Mouse (Mus musculus) ES-E14 (cell line): ENCODE measurements at regions not wholly inside any gene's neighbourhood (a gene's known extent, or its start where the extent isn't known, plus 50 kb on each side); places are given as distances from the start of the nearest gene placed in this dataset.

Experiments used
- DNase-seq: peaks from one replicate; pipeline ENCODE4 v3.0.0-alpha.2; 2013; ENCODE audit warnings: low read depth, low spot score
- H3K27ac ChIP-seq: 2 replicates; pipeline ENCODE4 v1.5.1; 2012; ENCODE audit warnings: low read depth, mild to moderate bottlenecking, low read length, moderate library complexity, mixed read lengths; ENCODE audit not compliant: poor library complexity, insufficient read depth, severe bottlenecking
- H3K36me3 ChIP-seq: 2 replicates; pipeline ENCODE4 v1.6.1; 2012; ENCODE audit warnings: mild to moderate bottlenecking, low read length, moderate library complexity, mixed read lengths; ENCODE audit not compliant: control insufficient read depth, poor library complexity, insufficient read depth, severe bottlenecking
- H3K4me1 ChIP-seq, 2 experiments: fragments of 150-350 bp in 1 of 2; sonication (generic) in 1 of 2; 2 replicates each; pipeline ENCODE4 v1.6.1; 2012; ENCODE audit warnings: low read length in 2 of 2, mild to moderate bottlenecking in 1 of 2, mixed read lengths in 1 of 2; ENCODE audit not compliant: control insufficient read depth in 2 of 2, insufficient read depth in 2 of 2, poor library complexity in 1 of 2
- H3K4me3 ChIP-seq, 2 experiments: fragments of 150-350 bp in 1 of 2; sonication (generic) in 1 of 2; 2 replicates each; pipeline ENCODE4 v1.5.1; 2012; ENCODE audit warnings: low read length in 2 of 2, low read depth in 1 of 2, mild to moderate bottlenecking in 1 of 2, mixed read lengths in 1 of 2; ENCODE audit not compliant: insufficient read depth in 1 of 2, poor library complexity in 1 of 2, severe bottlenecking in 1 of 2
- H3K9ac ChIP-seq: 2 replicates; pipeline ENCODE4 v1.6.1; 2012; ENCODE audit warnings: low read depth, mild to moderate bottlenecking, low read length, mixed read lengths; ENCODE audit not compliant: poor library complexity, insufficient read depth, severe bottlenecking
- H3K9me3 ChIP-seq: fragments of 150-350 bp; sonication (generic); 2 replicates; pipeline ENCODE4 v1.6.1; 2012; ENCODE audit warnings: low read depth, mild to moderate bottlenecking, low read length; ENCODE audit not compliant: control insufficient read depth, insufficient read depth
- CHD2 ChIP-seq: IDR thresholded peaks from 2 replicates; pipeline ENCODE4 v1.6.1; 2014; ENCODE audit warnings: mild to moderate bottlenecking, low read depth, low read length, inconsistent platforms
- HCFC1 ChIP-seq: IDR thresholded peaks from 2 replicates; pipeline ENCODE4 v1.6.1; 2012; ENCODE audit warnings: low read length, inconsistent platforms, borderline replicate concordance; ENCODE audit not compliant: insufficient read depth
- MAFK ChIP-seq: IDR thresholded peaks from 2 replicates; pipeline ENCODE4 v1.6.1; 2014; ENCODE audit warnings: mild to moderate bottlenecking, low read depth, low read length, inconsistent platforms; ENCODE audit not compliant: insufficient read depth
- ZC3H11A ChIP-seq: IDR thresholded peaks from 2 replicates; pipeline ENCODE4 v1.6.1; 2012; ENCODE audit warnings: low read depth, mild to moderate bottlenecking, inconsistent platforms, low read length, borderline replicate concordance
- ZNF384 ChIP-seq: IDR thresholded peaks from 2 replicates; pipeline ENCODE4 v1.6.1; 2012; ENCODE audit warnings: low read depth, low read length, inconsistent platforms
- in situ Hi-C, 2 experiments: fragments of 600-800 bp; cut with MboI; formaldehyde crosslinking; loops; one replicate each; pipeline ENCODE4 v1.15.1; 2025; ENCODE audit warnings: low sequenced_read_pairs in 2 of 2, inconsistent platforms in 1 of 2; ENCODE audit not compliant: unreplicated experiment in 2 of 2

DNA sequence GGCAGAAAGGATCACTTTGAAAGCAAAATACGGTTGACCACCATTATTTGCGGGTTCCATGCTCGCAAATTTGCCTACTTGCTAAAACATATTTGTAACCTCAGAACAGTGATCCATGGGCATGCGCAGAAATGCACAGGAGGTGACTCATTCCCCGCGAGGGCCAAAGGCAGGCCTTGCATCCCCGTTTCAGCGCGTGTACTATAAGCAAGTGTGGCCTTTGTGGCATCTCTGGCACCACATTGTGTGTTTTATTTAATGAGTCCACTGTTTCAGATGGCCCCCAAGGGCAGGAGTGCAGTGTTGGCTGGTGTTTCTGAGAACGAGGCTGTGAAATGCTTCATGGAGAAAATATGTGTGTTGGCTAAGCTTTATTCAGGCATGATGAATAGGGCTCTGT lies 205.3 kb upstream of the Mast4 start:
- no peak overlapping the region for H3K4me3 ChIP-seq
- no peak overlapping the region for H3K27ac ChIP-seq
- no peak overlapping the region for H3K9ac ChIP-seq
- no peak for DNase-seq
- H3K4me1 ChIP-seq, result no peaks in the 10 kb centered on the region
- in situ Hi-C loops, result no loop called here
- no peaks in the 10 kb centered on the region for H3K36me3 ChIP-seq
- no peak for TF ChIP-seq CHD2
- no peak for TF ChIP-seq ZNF384
- no peak for TF ChIP-seq MAFK
- TF ChIP-seq HCFC1, result no peak
- TF ChIP-seq ZC3H11A, result no peak
- no peaks in the 10 kb centered on the region for H3K9me3 ChIP-seq

DNA sequence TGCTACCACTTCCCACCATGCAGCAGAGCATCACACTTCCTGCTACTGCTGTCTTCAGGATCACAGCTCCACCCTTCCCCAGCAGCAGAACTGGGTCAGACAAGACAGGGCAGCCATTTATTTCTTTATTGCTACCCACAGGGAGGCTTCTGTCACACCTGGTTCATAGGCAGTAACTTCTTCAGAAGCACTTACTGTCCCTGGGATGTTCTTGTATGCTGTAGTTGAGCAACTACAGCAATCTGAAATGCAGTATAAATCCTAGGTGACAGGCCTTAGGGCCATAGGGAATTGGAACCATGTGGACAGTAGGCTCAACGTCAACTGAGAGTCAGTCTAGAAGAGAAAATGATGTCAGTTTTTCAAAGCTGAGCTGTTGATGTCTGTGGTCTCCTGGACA lies 179.5 kb upstream of the Mast4 start:
- no peak overlapping the region for H3K27ac ChIP-seq
- in situ Hi-C loops, result no loop called here
- H3K9me3 ChIP-seq, result no peaks in the 10 kb centered on the region
- H3K4me1 ChIP-seq, result no peaks in the 10 kb centered on the region
- DNase-seq, result no peak
- H3K9ac ChIP-seq, result no peak overlapping the region
- H3K36me3 ChIP-seq, result no peaks in the 10 kb centered on the region
- no peak overlapping the region for H3K4me3 ChIP-seq
- TF ChIP-seq HCFC1 (no peak), MAFK (no peak), ZC3H11A (no peak), ZNF384 (no peak)

DNA sequence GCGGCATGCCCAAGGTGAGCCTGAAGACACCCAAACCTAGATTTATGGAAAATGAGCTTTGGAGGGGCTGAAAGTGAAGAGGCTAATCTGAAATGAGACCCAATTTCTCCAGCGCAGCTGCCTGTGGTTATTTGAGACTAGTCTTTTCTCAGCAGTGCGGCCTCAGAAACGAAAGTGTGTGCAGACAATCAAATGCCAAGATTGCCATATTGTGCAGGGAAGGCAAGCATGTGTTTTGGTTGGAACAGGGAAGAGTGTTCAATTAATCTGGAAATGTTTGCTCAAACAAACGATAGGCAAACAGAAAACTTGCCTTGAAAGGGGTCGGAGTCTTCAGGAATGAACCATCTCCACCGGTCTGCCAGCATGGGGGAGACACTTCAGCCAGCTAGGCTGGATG lies 178.2 kb upstream of the Mast4 start:
- no peaks in the 10 kb centered on the region for H3K36me3 ChIP-seq
- no peak overlapping the region for H3K27ac ChIP-seq
- in situ Hi-C loops, result no loop called here
- H3K9me3 ChIP-seq, result no peaks in the 10 kb centered on the region
- H3K9ac ChIP-seq, result no peak overlapping the region
- no peak for DNase-seq
- no peaks in the 10 kb centered on the region for H3K4me1 ChIP-seq
- TF ChIP-seq MAFK, result no peak
- TF ChIP-seq HCFC1, result no peak
- no peak for TF ChIP-seq ZNF384
- TF ChIP-seq CHD2, result no peak
- no peak for TF ChIP-seq ZC3H11A
- H3K4me3 ChIP-seq, result no peak overlapping the region

DNA sequence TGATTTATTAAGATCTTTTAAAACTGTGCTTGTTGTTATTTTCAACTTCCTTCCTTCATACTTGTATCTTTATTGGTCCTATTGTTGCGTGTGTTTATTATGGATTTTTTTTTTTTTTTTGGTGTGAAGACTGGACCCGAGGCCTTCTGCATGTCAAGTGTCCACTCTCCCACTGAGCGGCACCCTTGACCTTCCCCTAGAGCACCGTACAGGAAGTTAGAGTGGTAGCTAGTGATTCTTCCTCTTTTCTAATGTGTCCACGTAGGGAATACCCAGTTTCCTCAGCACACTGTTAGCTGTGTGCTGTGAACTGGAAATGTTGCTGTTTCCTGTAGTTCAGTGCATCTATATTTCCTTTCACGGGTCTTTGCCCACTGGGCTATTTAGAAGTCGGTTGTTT lies 170.7 kb upstream of the Mast4 start:
- H3K9ac ChIP-seq, result no peak overlapping the region
- TF ChIP-seq ZC3H11A (no peak), CHD2 (no peak), MAFK (no peak), HCFC1 (no peak)
- H3K9me3 ChIP-seq, result no peaks in the 10 kb centered on the region
- H3K36me3 ChIP-seq, result no peaks in the 10 kb centered on the region
- no peak overlapping the region for H3K27ac ChIP-seq
- no peak overlapping the region for H3K4me3 ChIP-seq
- H3K4me1 ChIP-seq, result no peaks in the 10 kb centered on the region
- in situ Hi-C loops, result no loop called here
- DNase-seq, result no peak

DNA sequence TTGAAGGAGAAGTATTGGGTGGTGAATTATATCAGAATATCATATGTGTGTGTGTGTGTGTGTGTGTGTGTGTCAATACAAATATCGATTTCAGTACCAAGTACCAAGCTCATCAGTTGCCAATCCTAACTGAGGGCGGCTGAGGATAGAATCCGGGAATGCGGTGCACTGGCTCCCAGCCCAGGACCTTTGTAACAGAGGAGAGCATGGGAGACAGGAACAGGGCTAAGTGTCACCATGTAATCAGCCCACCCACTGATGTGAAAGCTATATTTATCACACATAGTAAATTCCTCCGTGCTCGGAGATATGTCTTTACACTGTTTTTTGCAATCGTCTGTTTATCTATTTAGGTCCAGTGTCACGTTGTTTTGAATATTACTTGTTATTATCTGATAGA lies 165.1 kb upstream of the Mast4 start:
- Histone ChIP-seq H3K4me1 (peaks cover 0 to 2% of the 10 kb centered on the region in 2 experiments; a peak in 1 of 4 replicates), H3K4me3 (no peak overlapping the region), H3K27ac (no peak overlapping the region), H3K9me3 (no peaks in the 10 kb centered on the region), H3K36me3 (no peaks in the 10 kb centered on the region), H3K9ac (no peak overlapping the region)
- in situ Hi-C loops, result no loop called here
- TF ChIP-seq HCFC1 (no peak), ZC3H11A (no peak), MAFK (no peak), ZNF384 (no peak), CHD2 (no peak)
- DNase-seq, result no peak
